Mouse (Mus musculus): ENCODE measurements around the gene Olfr1294.

DNA sequence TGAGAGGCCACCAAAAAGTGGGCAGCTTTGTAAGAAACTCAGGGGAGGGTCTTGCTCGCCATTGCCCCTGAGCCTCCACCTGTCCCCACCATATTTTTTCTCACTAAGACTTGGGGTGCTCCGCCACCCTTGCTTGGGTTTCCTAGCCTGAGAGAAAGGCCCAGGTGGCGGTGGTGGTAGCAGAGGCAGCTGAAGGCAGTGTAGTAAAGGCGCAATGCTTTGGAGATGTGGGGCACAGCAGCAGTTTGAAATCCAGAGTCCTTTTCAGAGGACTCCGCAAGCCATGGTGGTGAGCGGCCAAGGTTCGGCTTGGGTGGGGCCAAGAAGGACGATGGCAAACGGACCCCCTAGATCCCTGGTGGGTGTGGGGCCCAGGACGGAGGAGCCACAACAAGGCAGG lies 22.6 kb downstream of the Olfr1294 start:
- no peak for TF ChIP-seq CTCF (IDR thresholded peaks at IDR 0.05; ENCODE audit: low read depth)
- no peak for TF ChIP-seq EP300 (IDR thresholded peaks at IDR 0.05; ENCODE audit: low read depth)
